In the genomic region with DNA sequence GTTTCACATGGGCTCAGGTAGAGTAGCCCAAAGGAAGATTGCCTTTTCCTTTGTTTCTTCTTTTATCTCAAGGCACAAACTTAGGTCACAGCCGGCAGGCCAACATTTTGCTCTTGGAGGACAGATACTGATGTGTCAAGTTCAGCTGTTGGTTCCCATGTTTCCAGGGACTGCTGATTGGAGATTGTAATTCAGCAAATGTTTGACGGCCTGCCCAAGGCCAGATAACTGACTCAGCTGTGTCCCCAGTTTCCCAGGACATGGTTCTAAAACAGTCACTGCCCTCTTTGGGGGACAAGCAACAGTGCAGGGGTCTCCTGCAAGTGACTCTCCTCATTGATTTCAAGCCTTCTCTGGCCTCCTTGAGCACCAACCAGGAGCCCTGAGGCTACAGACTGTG, we compare ENCODE assay signal across 26 mouse cellular contexts. TPM values are rescaled to one million over a fixed set of nuclear protein-coding genes. Genes with fewer than 3 reads are reported as not detected.
"Had no signal": no experiment of that assay in that cellular context is flagged by ENCODE, and none has a peak within 500 bp of the region (broad histone marks: within the 10 kb centered on the region; RNA-seq: fewer than 3 reads in every experiment).

No protein-coding gene starts in this region.

- H3K27ac ChIP-seq: heart, adult 2 months; heart, embryonic 13.5 days; heart, embryonic 15.5 days; hindbrain, embryonic 13.5 days; hindbrain, embryonic 15.5 days; hindbrain, postnatal 0 days; kidney, embryonic 15.5 days; kidney, postnatal 0 days; limb, embryonic 13.5 days; limb, embryonic 15.5 days; liver, embryonic 12.5 days; liver, embryonic 14.5 days had no signal

- DNase-seq: gastrocnemius, postnatal 14 days; gastrocnemius, postnatal 36 days; heart, adult 11 months; heart, adult 2 months; heart, postnatal 14 days; heart, postnatal 36 days; kidney, adult 11 months; kidney, adult 2 months; kidney, adult 9 months; kidney, postnatal 14 days; kidney, postnatal 36 days; layer of hippocampus, adult 9-11 months; layer of hippocampus, postnatal 36 days; left cerebral cortex, postnatal 4 days had no signal

- H3K4me3 ChIP-seq: heart, adult 2 months; heart, embryonic 13.5 days; heart, embryonic 15.5 days; hindbrain, embryonic 13.5 days; hindbrain, embryonic 15.5 days; kidney, embryonic 15.5 days; limb, embryonic 13.5 days; limb, embryonic 15.5 days; liver, embryonic 12.5 days had no signal

RNA-seq across cellular contexts. Expression of a gene that starts 9.0 kb away (rescaled TPM):
- total RNA-seq: gastrocnemius, postnatal 14 days; gastrocnemius, postnatal 36 days; hematopoietic stem cell, adult 5-6 weeks had no signal
